Mouse (Mus musculus): Measurements from ENCODE around the gene Atp13a3. TPM values are rescaled to one million over a fixed set of nuclear protein-coding genes. Genes with fewer than 3 reads are reported as not detected.
A peak's percentile ranks its signal among the peaks of the same experiment; 100 is the strongest.

Atp13a3 gene
- polyA plus RNA-seq, 1 experiment, result 3.3 TPM

DNA sequence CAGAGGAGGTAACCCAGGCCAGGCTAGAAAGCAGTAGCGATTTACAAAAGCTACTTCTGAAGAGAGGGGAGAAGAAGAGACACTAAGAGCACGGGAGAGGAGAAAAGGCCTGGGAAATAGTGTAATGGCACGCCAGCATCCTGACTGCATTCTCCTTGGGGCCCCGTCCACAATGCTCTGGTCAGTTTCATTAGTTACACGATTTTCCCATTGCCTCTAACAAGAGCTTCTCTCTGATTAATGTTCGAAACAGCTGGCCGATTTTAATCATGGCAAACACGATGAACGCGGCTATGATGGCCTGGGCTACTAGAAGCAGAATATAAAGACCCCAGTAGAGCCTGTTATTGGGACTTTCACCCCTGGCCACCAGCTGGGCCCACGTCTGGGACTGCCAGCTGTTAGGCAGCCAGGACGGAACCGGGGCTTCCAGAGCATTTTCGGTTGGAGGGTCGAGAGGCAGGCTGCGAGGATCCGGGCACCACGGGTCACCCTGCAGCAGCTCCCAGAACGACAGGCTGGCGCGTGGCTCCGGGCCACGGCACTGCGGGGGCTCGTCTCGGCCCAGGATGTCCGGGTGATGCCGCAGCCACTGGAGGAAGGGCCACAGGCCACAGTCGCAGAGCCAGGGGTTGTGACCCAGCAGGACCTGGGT, 97.7 kb downstream of the Atp13a3 start:
- Histone ChIP-seq H3K27me3 (replicated peaks) (no peaks in the 10 kb centered on the region), H3K4me1 (peaks cover 84% of the 10 kb centered on the region), H3K36me3 (replicated peaks; ENCODE audit: low read length) (peaks cover 62% of the 10 kb centered on the region), H3K9me3 (no peaks in the 10 kb centered on the region), H3K4me3 (replicated peaks) (peak overlapping the region; percentile 94)
- no peak for TF ChIP-seq FLI1 (IDR thresholded peaks at IDR 0.05; ENCODE audit: low read length)
- no peak for TF ChIP-seq GATA1 (IDR thresholded peaks at IDR 0.05; ENCODE audit: borderline replicate concordance, low read length)

DNA sequence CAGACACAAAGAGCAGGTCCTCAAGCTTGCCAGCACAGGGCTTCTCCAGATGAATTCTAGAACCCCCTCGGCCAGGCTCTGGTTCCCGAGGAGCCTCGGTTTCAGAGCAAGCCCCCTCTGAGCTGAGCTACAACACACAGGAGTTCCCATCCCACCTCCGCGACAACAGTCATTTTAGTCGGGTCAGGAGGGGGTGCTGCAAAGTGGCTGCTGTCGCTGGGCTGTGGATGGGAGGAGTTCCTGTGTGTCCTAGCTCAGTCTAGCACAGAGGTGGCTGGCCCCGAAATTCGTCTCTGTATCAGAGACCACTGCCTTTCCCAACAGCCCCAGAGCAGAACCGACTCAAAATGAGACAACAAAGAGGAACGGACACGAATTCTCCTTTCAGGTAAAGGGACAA, 98.5 kb downstream of the Atp13a3 start:
- Histone ChIP-seq H3K9me3 (no peaks in the 10 kb centered on the region), H3K27me3 (replicated peaks) (no peaks in the 10 kb centered on the region)

DNA sequence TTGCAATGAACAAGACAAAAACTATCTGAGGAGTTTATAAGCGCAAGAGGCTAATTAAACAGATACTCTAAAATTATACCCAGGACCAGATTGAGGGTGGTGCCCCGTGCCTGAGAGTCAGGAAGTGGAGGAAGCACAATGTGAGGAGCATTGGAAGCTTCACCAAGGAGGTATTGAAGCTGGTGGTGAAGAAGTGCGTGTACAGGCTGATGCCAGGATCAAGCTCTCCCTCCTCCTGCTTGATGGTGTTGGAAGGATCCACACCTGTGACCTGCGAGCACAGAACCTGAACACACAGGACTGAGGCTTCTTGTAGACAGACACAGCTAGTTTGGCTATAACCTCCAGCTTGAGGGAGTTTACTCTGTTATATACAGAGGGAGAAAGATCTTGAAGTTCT, 99.7 kb downstream of the Atp13a3 start:
- Histone ChIP-seq H3K9me3 (no peaks in the 10 kb centered on the region), H3K4me3 (replicated peaks) (peak overlapping the region; percentile 84), H3K27me3 (replicated peaks) (peaks cover 5% of the 10 kb centered on the region), H3K4me1 (peaks cover 73% of the 10 kb centered on the region), H3K36me3 (replicated peaks; ENCODE audit: low read length) (peaks cover 62% of the 10 kb centered on the region)
- TF ChIP-seq GATA1 (IDR thresholded peaks at IDR 0.05; ENCODE audit: borderline replicate concordance, low read length) (no peak), FLI1 (IDR thresholded peaks at IDR 0.05; ENCODE audit: low read length) (no peak)

More for the DNA sequence above, 98.5 kb downstream of the Atp13a3 start:
- Histone ChIP-seq H3K4me1 (peaks cover 85% of the 10 kb centered on the region), H3K4me3 (replicated peaks) (peak overlapping the region; percentile 94), H3K36me3 (replicated peaks; ENCODE audit: low read length) (peaks cover 62% of the 10 kb centered on the region)
- TF ChIP-seq FLI1 (IDR thresholded peaks at IDR 0.05; ENCODE audit: low read length) (no peak), GATA1 (IDR thresholded peaks at IDR 0.05; ENCODE audit: borderline replicate concordance, low read length) (no peak)

DNA sequence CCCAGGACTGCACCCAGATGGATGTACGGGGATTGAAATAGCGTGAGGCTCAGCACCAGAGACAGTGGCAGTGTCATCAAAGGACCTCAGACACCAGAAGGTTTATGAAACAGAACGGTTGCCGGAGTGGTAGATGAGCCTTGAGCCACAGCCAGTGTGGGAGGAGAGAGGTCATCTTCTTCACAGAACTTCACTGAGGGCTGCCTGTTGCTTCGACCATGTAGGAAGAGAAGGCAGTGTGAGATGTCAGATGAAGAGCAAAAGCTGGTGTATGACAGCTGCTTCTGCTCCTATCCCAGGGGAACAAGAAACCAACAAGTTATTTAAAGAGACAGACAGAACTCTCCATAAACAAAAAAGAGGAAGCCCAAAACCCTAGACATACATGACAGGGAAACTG, 101.5 kb downstream of the Atp13a3 start:
- TF ChIP-seq FLI1 (IDR thresholded peaks at IDR 0.05; ENCODE audit: low read length) (no peak), GATA1 (IDR thresholded peaks at IDR 0.05; ENCODE audit: borderline replicate concordance, low read length) (no peak)
- Histone ChIP-seq H3K36me3 (replicated peaks; ENCODE audit: low read length) (peaks cover 57% of the 10 kb centered on the region), H3K27me3 (replicated peaks) (peaks cover 18% of the 10 kb centered on the region), H3K9me3 (no peaks in the 10 kb centered on the region), H3K4me3 (replicated peaks) (peak overlapping the region; percentile 38), H3K4me1 (peaks cover 75% of the 10 kb centered on the region)

DNA sequence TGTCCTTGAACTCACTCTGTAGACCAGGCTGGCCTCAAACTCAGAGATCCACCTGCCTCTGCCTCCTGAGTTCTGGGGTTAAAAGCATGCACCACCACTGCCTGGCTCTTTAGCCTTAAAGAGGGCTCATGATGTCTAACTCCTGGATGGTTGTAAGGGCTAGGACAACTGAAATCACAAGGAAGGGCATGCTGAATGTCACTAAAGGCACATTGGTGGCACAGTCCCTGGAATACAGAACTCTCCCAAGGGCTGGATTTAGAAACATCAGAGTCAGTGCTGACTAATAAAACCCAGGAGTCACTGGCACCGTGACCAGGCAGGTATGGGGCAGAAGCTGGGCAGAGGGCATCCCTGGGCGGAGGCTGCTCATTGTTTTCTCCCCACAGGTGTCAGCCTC, 102.4 kb downstream of the Atp13a3 start:
- H3K27me3 ChIP-seq (replicated peaks), result peaks cover 21% of the 10 kb centered on the region
- H3K4me1 ChIP-seq, result peaks cover 68% of the 10 kb centered on the region
- H3K36me3 ChIP-seq (replicated peaks; ENCODE audit: low read length), result peaks cover 49% of the 10 kb centered on the region
- H3K9me3 ChIP-seq, result no peaks in the 10 kb centered on the region
- H3K4me3 ChIP-seq (replicated peaks), result no peak overlapping the region
- TF ChIP-seq GATA1 (IDR thresholded peaks at IDR 0.05; ENCODE audit: borderline replicate concordance, low read length) (no peak), FLI1 (IDR thresholded peaks at IDR 0.05; ENCODE audit: low read length) (no peak)

DNA sequence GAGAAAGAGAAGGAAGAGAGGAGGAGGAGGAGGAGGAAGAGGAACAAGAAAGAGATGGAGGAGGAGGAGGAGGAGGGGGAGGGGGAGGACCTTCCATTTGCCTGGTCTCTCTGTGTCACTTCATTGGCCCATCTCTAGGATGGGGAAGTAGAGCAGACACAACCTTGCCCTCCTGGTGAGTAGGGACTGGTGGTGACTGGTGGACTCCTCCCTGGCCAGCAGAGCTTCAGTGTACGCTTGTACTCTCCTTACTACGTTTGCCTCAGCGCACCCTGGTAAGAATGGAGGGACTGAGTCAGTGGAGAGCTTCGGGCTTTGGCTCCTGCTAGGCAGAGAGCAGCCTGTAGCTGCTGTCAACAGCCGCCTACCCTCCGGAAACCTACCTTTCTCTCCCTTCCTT, 103.1 kb downstream of the Atp13a3 start:
- H3K27me3 ChIP-seq (replicated peaks), result peaks cover 26% of the 10 kb centered on the region
- H3K9me3 ChIP-seq, result no peaks in the 10 kb centered on the region
- H3K4me1 ChIP-seq, result peaks cover 61% of the 10 kb centered on the region
- H3K4me3 ChIP-seq (replicated peaks), result peak overlapping the region; percentile 50
- TF ChIP-seq FLI1 (IDR thresholded peaks at IDR 0.05; ENCODE audit: low read length) (no peak), GATA1 (IDR thresholded peaks at IDR 0.05; ENCODE audit: borderline replicate concordance, low read length) (no peak)
- H3K36me3 ChIP-seq (replicated peaks; ENCODE audit: low read length), result peaks cover 41% of the 10 kb centered on the region

DNA sequence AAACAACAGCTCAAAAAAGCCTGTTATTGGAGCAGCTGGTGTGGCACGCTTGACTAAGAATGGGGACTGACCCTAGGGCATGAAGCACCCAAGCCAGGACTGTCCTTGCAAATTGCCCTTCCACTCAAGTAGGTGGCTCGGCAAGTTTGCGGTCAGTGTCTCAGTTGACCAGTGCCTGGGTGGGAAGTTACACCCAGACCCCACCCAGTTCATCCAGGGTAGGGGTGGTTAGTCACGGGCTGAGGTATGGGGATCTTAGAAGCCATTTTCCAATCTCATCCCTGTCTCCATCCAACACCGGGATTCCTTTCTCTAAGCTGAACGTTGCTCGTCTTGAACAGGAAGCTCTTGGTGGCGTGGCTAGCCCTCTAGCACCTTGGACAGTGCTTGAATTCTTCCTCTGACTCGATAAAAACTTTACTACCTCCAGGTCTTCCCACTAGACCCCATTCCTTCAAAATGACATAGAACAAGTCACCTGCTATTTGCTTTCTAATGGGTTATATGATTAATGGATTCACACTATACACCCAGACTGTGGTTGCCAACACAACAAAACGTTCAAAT, 106.0 kb downstream of the Atp13a3 start:
- H3K36me3 ChIP-seq (replicated peaks; ENCODE audit: low read length), result peaks cover 17% of the 10 kb centered on the region
- TF ChIP-seq GATA1 (IDR thresholded peaks at IDR 0.05; ENCODE audit: borderline replicate concordance, low read length) (no peak), FLI1 (IDR thresholded peaks at IDR 0.05; ENCODE audit: low read length) (no peak)
- no peak overlapping the region for H3K4me3 ChIP-seq (replicated peaks)
- H3K4me1 ChIP-seq, result peaks cover 55% of the 10 kb centered on the region
- H3K9me3 ChIP-seq, result no peaks in the 10 kb centered on the region
- H3K27me3 ChIP-seq (replicated peaks), result peaks cover 48% of the 10 kb centered on the region

DNA sequence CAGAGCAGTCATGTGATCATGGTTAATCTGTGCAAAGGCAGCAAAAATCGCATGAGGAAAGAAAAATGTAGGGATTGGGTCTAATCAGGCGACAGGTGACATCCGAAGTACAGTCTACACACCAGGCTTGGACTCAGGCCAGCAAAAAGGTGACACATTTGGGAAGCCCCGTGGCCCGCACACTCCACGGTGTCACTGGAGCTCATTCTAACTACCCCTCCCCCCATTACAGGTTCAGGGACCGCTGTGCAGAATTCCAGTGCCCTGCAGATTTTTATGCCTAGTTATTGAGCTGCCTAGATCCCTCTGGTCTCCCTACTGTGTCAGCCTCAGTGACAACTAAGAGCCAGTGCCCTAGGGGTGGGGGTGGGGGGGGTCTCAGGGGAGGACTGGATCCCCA, 108.3 kb downstream of the Atp13a3 start:
- TF ChIP-seq FLI1 (IDR thresholded peaks at IDR 0.05; ENCODE audit: low read length) (no peak), GATA1 (IDR thresholded peaks at IDR 0.05; ENCODE audit: borderline replicate concordance, low read length) (no peak)
- Histone ChIP-seq H3K4me1 (peaks cover 34% of the 10 kb centered on the region), H3K9me3 (no peaks in the 10 kb centered on the region), H3K27me3 (replicated peaks) (peaks cover 58% of the 10 kb centered on the region), H3K4me3 (replicated peaks) (no peak overlapping the region), H3K36me3 (replicated peaks; ENCODE audit: low read length) (no peaks in the 10 kb centered on the region)

DNA sequence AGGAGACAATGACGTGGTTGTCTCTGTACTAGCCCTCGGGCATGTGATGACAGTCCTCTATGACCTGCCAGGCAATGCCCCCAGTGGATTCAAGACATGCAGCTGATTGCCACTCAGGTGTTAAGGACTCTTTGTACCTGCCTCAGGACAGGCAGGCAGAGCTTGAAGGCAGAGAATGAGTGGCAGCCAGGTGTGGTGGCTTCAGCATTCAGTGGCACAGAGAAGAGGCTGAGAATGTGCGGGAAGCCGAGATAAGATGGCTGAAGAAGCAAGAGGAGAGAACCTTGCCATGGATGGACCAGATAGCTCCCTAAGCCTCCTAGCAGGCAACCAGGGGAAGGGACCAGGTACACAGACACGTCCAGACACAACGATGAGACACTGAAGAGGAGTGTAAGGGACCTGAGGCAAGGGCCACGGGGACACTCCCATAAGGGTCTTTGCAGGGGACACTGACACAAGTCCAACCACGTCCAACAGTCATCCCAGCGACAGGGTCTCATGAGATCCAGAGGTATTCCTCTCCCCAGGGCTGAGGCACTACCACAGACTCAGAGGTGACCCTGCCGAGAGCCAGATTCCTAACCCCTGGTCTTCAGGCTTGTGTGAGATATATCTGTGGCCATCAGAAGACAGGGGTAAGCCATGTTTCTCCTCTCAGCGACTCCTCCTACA, 109.0 kb downstream of the Atp13a3 start:
- Histone ChIP-seq H3K27me3 (replicated peaks) (peaks cover 60% of the 10 kb centered on the region), H3K4me1 (peaks cover 34% of the 10 kb centered on the region), H3K36me3 (replicated peaks; ENCODE audit: low read length) (no peaks in the 10 kb centered on the region), H3K9me3 (no peaks in the 10 kb centered on the region), H3K4me3 (replicated peaks) (no peak overlapping the region)
- TF ChIP-seq GATA1 (IDR thresholded peaks at IDR 0.05; ENCODE audit: borderline replicate concordance, low read length), result no peak
- TF ChIP-seq FLI1 (IDR thresholded peaks at IDR 0.05; ENCODE audit: low read length), result no peak

DNA sequence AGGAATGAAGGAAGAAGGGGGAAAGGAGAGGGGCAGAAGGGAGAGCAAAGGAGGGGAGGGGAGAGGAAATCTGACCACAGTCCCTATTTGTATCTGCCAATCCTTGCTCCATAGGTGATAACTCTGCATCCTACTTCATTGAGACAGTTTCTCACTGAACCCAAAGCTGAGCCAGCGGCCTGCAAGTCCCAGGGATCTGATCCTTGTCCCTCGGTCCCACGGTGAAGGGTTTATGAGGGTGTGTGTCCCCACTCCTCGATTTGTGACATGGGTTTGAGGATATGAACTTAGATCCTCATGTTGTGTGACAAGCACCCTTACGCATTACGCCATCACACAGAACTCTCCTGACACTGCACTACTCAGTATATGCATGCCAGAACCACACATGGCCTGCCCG, 110.7 kb downstream of the Atp13a3 start:
- peaks cover 59% of the 10 kb centered on the region for H3K27me3 ChIP-seq (replicated peaks)
- H3K4me3 ChIP-seq (replicated peaks), result no peak overlapping the region
- 0 out of 2 replicates have a peak, but pooled peaks cover 3% of the 10 kb centered on the region for H3K9me3 ChIP-seq
- H3K36me3 ChIP-seq (replicated peaks; ENCODE audit: low read length), result no peaks in the 10 kb centered on the region
- TF ChIP-seq GATA1 (IDR thresholded peaks at IDR 0.05; ENCODE audit: borderline replicate concordance, low read length), result no peak
- TF ChIP-seq FLI1 (IDR thresholded peaks at IDR 0.05; ENCODE audit: low read length), result no peak
- peaks cover 29% of the 10 kb centered on the region for H3K4me1 ChIP-seq
